Mouse (Mus musculus): Measurements from ENCODE around the gene Fam107a. TPM values are rescaled to one million over a fixed set of nuclear protein-coding genes. Genes with fewer than 3 reads are reported as not detected.
A peak's percentile ranks its signal among the peaks of the same experiment; 100 is the strongest.
"Not testable (repeated sequence)": the region's sequence is repeated elsewhere in the genome, so short reads cannot be mapped to it uniquely, and the experiment has no call there.

The Fam107a gene
- polyA plus RNA-seq, 1 experiment from 2014 or later: 0.14 TPM

DNA sequence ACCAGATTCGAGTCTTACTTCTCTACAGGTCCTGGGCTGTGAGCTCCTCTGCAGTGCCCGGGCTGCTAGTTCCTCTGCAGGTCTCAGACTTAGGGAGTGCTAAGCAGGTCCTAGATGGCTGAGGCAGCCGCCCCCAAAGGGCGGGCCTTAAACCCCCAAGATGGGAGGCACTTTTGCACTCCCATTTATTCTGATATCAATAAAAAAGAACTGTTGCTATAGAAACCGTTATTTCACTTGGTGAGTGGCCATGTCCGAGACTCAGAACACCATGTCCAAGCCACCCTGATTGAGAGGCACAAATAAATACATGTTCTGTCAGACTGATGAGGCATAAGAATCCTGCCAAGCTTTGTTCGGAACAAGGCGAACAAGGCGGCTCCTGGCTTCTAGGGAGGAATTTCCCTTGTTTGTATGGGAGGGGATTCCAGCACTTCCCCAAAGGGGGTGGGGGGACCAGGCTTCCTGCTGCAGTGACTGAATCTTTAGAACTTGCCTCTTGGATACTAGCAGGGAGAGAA, 8.1 kb downstream of the Fam107a start:
- H3K36me3 ChIP-seq: no peaks in the 10 kb centered on the region
- no peaks in the 10 kb centered on the region for H3K9me3 ChIP-seq (replicated peaks)
- no peak for DNase-seq (ENCODE audit: low spot score)
- peaks cover 46% of the 10 kb centered on the region for H3K27me3 ChIP-seq (ENCODE audit: low read depth, poor library complexity, severe bottlenecking)
- no peak overlapping the region for H3K4me3 ChIP-seq
- H3K27ac ChIP-seq (replicated peaks): no peak overlapping the region
- H3K4me1 ChIP-seq: peaks cover 12% of the 10 kb centered on the region
- WGBS: 14% methylated on average over 9 of the region's 9 CpGs

DNA sequence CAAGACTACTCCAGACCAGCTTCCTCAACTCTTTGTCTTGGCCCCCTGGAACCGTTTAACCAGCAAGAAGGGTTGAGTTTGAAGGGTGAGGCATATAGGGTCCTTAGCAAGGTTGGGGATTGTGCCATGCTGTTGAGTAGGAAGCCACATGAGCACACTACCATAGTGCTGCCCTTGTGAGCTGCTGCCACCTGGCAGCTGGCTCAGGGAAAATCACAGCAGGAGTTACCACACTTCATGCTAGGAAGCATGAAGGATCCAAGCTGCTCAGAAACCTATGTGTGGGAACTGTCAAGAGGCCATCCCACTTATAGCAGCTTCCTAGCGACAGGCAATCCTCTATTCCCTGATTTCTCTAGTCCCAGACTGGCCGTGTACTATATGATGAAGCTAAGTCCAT, 9.2 kb downstream of the Fam107a start:
- 69% methylated on average over 3 of the region's 3 CpGs for WGBS
- Histone ChIP-seq H3K36me3 (no peaks in the 10 kb centered on the region), H3K27me3 (ENCODE audit: low read depth, poor library complexity, severe bottlenecking) (peaks cover 36% of the 10 kb centered on the region)

DNA sequence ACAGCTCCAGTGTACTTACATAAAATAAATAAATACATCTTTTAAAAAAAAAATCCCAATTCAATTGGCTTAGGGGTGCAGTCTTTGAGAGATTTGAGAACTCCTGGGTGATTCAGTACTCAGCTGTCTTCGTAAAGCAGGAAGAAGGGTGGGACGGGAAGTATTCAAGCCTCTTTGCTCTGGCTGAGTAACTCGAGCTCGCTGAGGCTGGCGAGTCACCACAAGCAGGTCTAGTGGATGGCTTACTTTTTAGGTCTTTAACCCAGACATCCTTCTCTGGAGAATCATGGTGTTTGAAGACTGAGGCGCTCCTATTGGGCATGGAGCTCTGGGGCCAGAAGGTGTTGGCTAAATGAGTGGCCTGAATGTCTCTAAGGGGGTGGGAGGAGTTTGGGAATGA, 10.9 kb downstream of the Fam107a start:
- Histone ChIP-seq H3K36me3 (no peaks in the 10 kb centered on the region), H3K4me1 (peaks cover 12% of the 10 kb centered on the region), H3K27ac (replicated peaks) (no peak overlapping the region), H3K9me3 (replicated peaks) (no peaks in the 10 kb centered on the region), H3K27me3 (ENCODE audit: low read depth, poor library complexity, severe bottlenecking) (peaks cover 32% of the 10 kb centered on the region), H3K4me3 (no peak overlapping the region)
- DNase-seq (ENCODE audit: low spot score): no peak
- WGBS: 81% methylated on average over 6 of the region's 6 CpGs

More for the DNA sequence above, 9.2 kb downstream of the Fam107a start:
- no peak overlapping the region for H3K4me3 ChIP-seq
- peaks cover 12% of the 10 kb centered on the region for H3K4me1 ChIP-seq
- no peak for DNase-seq (ENCODE audit: low spot score)
- no peaks in the 10 kb centered on the region for H3K9me3 ChIP-seq (replicated peaks)
- H3K27ac ChIP-seq (replicated peaks): no peak overlapping the region

DNA sequence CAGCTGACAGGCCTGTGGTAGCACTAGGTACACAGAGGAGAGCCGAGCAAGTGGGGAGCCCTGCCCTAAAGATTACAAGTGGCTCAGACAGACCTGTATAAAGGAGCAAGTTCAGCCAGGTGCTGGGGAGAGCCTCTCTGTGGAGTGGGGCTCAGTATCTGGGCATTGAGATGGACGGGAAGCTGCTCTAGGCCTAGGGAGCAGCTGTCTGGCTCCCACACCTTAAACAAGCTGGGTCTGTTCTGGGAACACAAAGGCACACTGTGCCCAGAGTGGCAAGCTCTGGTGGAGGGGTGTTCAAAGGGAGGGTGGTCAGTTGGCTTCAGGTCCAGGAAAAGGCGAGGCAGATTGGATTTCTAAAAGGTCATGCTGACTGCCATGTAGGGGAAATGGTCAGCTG, 12.8 kb downstream of the Fam107a start:
- Histone ChIP-seq H3K4me3 (no peak overlapping the region), H3K27ac (replicated peaks) (no peak overlapping the region), H3K4me1 (peaks cover 8% of the 10 kb centered on the region), H3K27me3 (ENCODE audit: low read depth, poor library complexity, severe bottlenecking) (peaks cover 14% of the 10 kb centered on the region), H3K36me3 (no peaks in the 10 kb centered on the region), H3K9me3 (replicated peaks) (no peaks in the 10 kb centered on the region)
- WGBS: 71% methylated on average over 3 of the region's 3 CpGs
- DNase-seq (ENCODE audit: low spot score): no peak

DNA sequence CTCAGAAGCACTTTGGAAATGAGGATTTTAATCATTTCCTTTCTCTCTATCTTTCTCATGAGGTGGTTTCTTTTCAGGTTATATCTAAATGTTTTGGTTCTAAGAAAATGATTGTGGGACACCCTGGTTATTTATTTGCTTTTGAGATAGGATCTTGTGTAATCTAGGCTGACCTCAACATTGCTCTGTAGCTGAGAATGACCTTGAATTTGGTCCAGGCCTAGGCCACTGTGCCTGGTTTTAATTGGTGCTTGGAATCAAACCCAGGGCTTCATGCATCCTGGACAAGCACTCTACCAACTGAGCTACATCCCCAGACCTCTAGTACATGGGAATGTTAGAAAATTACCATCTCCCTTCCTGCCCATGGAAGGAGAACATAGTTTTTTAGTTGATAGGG, 13.7 kb downstream of the Fam107a start:
- H3K4me1 ChIP-seq: no peaks in the 10 kb centered on the region
- H3K27ac ChIP-seq (replicated peaks): no peak overlapping the region
- H3K4me3 ChIP-seq: no peak overlapping the region
- peaks cover 11% of the 10 kb centered on the region for H3K27me3 ChIP-seq (ENCODE audit: low read depth, poor library complexity, severe bottlenecking)
- no peak for DNase-seq (ENCODE audit: low spot score)
- no peaks in the 10 kb centered on the region for H3K9me3 ChIP-seq (replicated peaks)
- no peaks in the 10 kb centered on the region for H3K36me3 ChIP-seq

DNA sequence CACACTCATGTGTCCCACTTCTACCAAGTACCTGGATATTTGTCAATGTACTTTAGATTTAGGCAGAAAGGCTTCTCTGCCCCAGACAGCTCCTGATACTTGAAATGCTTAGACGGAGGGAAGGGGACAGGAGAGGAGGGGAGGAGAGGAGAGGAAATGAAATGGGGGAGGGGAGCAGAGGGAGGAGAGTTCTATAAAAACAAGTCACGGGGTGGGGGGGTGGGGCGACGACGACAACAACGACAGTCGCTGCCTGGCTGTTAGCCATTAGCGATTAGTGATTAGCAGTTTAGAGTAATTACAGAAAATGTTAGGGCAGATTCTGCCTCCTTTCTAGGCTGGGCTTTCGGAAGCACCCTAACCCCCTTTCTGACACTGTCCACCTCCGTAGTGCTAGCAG, 15.1 kb downstream of the Fam107a start:
- no peaks in the 10 kb centered on the region; the same call in 1 of the 2 replicates for H3K27me3 ChIP-seq (ENCODE audit: low read depth, poor library complexity, severe bottlenecking)
- WGBS: 27% methylated on average over 10 of the region's 10 CpGs
- H3K4me3 ChIP-seq: no peak overlapping the region
- no peaks in the 10 kb centered on the region for H3K9me3 ChIP-seq (replicated peaks)
- no peak for DNase-seq (ENCODE audit: low spot score)
- no peak overlapping the region for H3K27ac ChIP-seq (replicated peaks)
- no peaks in the 10 kb centered on the region for H3K36me3 ChIP-seq
- no peaks in the 10 kb centered on the region for H3K4me1 ChIP-seq

DNA sequence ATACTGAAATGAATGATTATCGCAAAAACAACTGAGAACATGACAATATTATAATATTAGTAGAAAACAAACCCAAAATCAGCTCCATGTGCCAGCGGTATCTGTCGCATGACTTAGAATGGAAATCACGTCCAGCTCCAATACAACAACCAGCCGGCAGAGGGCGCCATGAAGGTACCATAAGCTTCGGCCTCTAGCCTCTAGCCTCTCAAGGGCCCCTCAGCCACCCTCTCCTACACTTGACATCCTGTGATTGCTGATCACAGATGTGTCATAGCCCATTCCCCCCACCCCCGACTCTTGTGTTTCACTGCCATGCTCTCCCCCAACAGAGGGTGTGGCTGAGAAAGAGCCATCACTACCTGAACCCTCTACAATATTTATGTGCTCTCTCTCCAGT, 17.5 kb downstream of the Fam107a start:
- Histone ChIP-seq H3K4me1 (no peaks in the 10 kb centered on the region), H3K36me3 (no peaks in the 10 kb centered on the region), H3K27ac (replicated peaks) (no peak overlapping the region), H3K4me3 (no peak overlapping the region), H3K27me3 (ENCODE audit: low read depth, poor library complexity, severe bottlenecking) (no peaks in the 10 kb centered on the region; the same call in 1 of the 2 replicates), H3K9me3 (replicated peaks) (no peaks in the 10 kb centered on the region)
- WGBS: 28% methylated on average over 8 of the region's 8 CpGs
- peak; percentile 65 for DNase-seq (ENCODE audit: low spot score)

DNA sequence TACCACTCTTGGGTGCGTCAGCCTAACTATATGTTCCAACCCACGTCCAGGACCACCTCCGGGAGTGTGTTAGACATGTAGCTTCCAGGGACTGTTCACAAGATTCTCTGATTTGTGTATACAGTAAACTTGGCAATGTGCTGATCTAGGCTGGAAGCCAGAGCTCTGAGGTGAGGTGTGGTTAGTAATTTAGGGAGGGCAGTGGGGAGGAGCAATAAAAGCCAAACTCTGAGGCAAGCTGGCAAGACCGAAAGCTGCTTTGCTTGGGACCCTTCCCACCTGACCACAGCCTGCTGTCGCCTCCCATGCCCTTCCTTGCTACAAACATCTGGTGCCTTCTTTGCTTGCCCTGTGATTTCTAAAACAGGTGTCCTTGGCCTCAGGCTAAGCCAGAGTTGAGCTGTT, 19.9 kb downstream of the Fam107a start:
- H3K27ac ChIP-seq (replicated peaks): no peak overlapping the region
- no peaks in the 10 kb centered on the region for H3K36me3 ChIP-seq
- no peak overlapping the region for H3K4me3 ChIP-seq
- no peaks in the 10 kb centered on the region for H3K9me3 ChIP-seq (replicated peaks)
- DNase-seq (ENCODE audit: low spot score): no peak
- no peaks in the 10 kb centered on the region for H3K4me1 ChIP-seq
- WGBS: 86% methylated on average over 5 of the region's 5 CpGs
- no peaks in the 10 kb centered on the region; the same call in 1 of the 2 replicates for H3K27me3 ChIP-seq (ENCODE audit: low read depth, poor library complexity, severe bottlenecking)

DNA sequence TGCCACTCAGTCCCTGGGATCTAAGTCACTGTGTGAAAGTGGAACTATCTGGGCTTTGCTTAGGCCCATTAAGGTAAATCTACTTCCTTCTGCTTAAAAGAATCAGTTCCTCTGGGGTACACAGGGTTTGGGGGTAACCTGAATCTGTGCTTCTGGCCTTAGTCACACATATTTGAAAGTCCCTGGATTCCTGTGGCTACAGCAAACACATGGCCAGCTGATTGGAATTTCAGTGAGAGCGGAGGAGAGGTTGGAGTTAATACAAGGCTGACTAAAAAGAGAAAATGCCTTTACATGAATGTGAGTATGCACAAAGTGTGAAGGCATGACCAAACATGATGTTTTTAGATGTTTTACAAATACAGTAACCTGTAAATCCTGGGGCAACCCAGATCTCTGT, 23.6 kb downstream of the Fam107a start:
- Histone ChIP-seq H3K27me3 (ENCODE audit: low read depth, poor library complexity, severe bottlenecking) (no peaks in the 10 kb centered on the region; the same call in 1 of the 2 replicates), H3K4me1 (no peaks in the 10 kb centered on the region), H3K4me3 (no peak overlapping the region), H3K36me3 (no peaks in the 10 kb centered on the region), H3K9me3 (replicated peaks) (peaks cover 11% of the 10 kb centered on the region), H3K27ac (replicated peaks) (no peak overlapping the region)
- no peak for DNase-seq (ENCODE audit: low spot score)
- 85% methylated on average over 1 of the region's 1 CpGs for WGBS

DNA sequence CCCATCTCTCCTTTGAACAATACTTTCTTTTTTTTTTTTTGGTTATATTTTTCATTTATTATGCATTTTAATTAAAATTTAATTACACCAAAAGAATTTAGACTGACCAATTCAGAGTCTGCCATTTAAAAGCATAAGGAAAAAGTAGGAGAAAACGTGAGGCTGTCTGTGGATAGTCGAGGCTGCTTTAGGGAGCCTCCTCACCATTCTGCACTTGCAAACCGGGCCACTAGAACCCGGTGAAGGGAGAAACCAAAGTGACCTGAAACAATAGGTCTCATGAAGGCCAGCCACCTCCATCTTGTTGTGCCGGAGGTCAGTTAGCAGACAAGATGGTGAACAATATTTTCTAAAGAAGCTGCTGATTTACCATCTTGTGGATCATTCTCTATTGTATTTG, 31.2 kb downstream of the Fam107a start:
- not testable (repeated sequence) for H3K4me3 ChIP-seq; H3K9me3 ChIP-seq (replicated peaks); DNase-seq (ENCODE audit: low spot score); H3K4me1 ChIP-seq; H3K27me3 ChIP-seq (ENCODE audit: low read depth, poor library complexity, severe bottlenecking); H3K27ac ChIP-seq (replicated peaks); H3K36me3 ChIP-seq
- 84% methylated on average over 5 of the region's 5 CpGs for WGBS

DNA sequence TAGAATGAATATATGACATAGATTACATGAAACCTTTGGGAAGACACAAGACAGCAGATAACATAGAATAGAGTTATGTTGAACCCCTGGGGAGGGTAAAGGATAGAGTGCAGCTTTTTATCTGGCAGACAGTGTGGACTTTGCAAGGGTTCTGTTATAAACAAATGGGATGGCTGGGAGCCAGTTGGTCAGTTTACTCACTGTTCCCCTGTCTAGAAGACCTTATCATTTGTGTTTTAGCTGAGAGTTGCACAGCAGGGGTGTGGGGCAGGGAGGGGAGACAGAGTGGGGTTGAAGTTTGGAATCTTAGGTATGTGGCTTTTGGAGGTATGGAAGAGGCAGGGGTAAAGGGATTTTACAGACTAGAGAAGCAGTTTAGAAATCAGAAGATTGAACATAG, 34.0 kb downstream of the Fam107a start:
- no peak overlapping the region for H3K4me3 ChIP-seq
- no peak overlapping the region for H3K27ac ChIP-seq (replicated peaks)
- no peaks in the 10 kb centered on the region for H3K4me1 ChIP-seq
- H3K36me3 ChIP-seq: no peaks in the 10 kb centered on the region
- H3K9me3 ChIP-seq (replicated peaks): peaks cover 7% of the 10 kb centered on the region; the same call in 1 of the 2 replicates
- no peaks in the 10 kb centered on the region for H3K27me3 ChIP-seq (ENCODE audit: low read depth, poor library complexity, severe bottlenecking)
- no peak for DNase-seq (ENCODE audit: low spot score)

DNA sequence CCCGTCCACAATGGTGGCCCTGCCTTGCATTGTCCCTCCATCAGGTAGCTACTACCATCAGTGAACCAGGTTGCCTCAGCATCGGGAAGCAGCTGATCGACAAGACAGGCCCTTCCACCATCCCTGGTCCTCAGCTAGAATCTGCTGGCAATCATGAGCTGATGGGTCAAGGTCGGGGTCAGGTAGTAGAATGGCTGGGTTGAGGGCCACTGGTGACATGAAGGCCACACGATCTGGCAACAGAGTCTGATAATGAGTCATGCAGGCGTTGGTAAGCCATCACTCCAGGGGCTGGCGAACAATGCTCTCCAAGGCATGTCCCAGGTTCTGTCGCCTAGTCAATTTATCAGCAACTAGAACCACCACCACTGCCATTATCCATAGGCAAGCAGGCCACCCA, 46.5 kb downstream of the Fam107a start:
- not testable (repeated sequence) for H3K27ac ChIP-seq (replicated peaks); H3K27me3 ChIP-seq (ENCODE audit: low read depth, poor library complexity, severe bottlenecking); H3K4me3 ChIP-seq; H3K9me3 ChIP-seq (replicated peaks); H3K36me3 ChIP-seq; DNase-seq (ENCODE audit: low spot score); H3K4me1 ChIP-seq
- whole genome bisulfite sequencing: 90% methylated on average over 8 of the region's 8 CpGs

DNA sequence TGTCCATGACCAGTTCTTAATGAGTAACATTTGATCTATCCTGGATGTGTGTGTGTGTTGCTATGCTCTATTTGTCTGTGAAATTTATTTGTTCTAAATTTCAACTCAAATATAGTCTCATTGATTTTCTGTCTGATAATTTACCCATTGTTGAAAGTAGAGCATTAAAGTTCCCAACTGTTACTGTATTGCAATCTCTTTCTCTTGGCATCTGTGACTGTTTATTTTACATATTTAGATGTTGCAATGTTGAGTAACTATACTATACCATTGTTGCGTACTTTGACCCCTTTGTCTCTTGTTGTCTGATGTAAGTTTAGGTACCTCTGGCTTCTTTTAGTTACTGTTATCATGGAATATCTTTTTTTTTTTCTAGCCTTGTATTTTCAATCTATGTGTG, 53.4 kb downstream of the Fam107a start:
- no peaks in the 10 kb centered on the region for H3K4me1 ChIP-seq

DNA sequence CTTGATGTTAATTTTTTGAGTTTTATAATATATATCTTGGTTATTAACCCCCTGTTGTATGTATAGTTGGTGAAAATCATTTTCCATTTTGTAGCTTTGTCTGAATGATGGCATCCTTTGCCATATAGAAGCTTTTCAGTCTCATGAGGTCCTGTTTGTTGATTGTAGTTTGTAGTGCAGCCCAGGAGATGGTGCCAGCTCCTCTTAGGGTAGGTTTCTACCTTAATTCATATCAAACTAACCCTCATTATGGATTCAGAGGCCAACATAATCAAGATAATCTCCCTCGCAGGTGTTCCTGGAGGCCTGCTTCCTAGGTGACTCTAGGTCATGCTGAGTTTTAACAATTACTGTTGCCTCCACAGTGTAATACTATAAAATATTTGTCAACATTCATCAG, 55.6 kb downstream of the Fam107a start:
- no peaks in the 10 kb centered on the region for H3K4me1 ChIP-seq
- H3K27ac ChIP-seq (replicated peaks): no peak overlapping the region
- WGBS: 64% methylated on average over 1 of the region's 1 CpGs
- no peaks in the 10 kb centered on the region for H3K9me3 ChIP-seq (replicated peaks)
- no peaks in the 10 kb centered on the region for H3K27me3 ChIP-seq (ENCODE audit: low read depth, poor library complexity, severe bottlenecking)
- no peaks in the 10 kb centered on the region for H3K36me3 ChIP-seq
- no peak for DNase-seq (ENCODE audit: low spot score)
- H3K4me3 ChIP-seq: no peak overlapping the region

More for the DNA sequence above, 53.4 kb downstream of the Fam107a start:
- no peaks in the 10 kb centered on the region for H3K27me3 ChIP-seq (ENCODE audit: low read depth, poor library complexity, severe bottlenecking)
- DNase-seq (ENCODE audit: low spot score): no peak
- 98% methylated on average over 1 of the region's 1 CpGs for WGBS
- H3K27ac ChIP-seq (replicated peaks): no peak overlapping the region
- H3K4me3 ChIP-seq: no peak overlapping the region
- H3K36me3 ChIP-seq: no peaks in the 10 kb centered on the region
- no peaks in the 10 kb centered on the region for H3K9me3 ChIP-seq (replicated peaks)
